21 mouse cellular contexts compared by ENCODE assay signal in the genomic region with DNA sequence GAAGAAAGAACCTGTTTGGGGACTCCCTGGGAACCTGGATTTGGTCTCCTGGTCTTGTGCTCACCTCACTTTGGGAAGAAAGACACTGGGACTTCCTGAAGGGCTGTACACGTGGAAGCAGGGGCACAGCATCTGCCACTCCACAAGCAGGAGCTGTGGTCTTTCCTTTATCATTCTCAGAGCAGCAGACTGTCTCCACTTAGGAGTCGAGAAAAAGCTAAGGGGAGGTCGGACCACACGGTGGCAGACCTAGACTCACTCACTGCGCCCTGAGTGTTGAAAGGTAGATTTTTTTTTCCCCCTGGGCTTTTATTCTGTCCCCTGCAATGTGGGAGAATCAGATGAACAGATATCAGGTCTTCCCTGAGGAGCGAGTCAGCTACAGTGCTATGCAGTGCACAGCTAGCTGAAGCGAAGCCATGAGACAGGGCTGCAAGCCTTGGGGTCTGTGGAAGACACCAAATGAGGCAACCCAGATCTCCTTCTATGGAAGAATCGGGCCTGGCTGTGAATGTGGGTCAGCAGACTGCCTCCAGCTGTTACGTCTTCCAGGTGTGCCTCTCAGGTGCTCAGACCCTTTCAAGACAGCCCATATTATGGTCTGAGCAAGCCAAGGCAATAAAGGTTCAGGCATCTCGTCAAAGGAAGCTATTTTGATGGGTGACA. TPM values are rescaled to one million over a fixed set of nuclear protein-coding genes. Genes with fewer than 3 reads are reported as not detected.
DNase-seq lines count a peak whose midpoint lies in the region; ATAC-seq and TF ChIP-seq lines count a peak whose summit lies in the region.
"Had no signal": no experiment of that assay in that cellular context is flagged by ENCODE, and none has a peak within 500 bp of the region (broad histone marks: within the 10 kb centered on the region; RNA-seq: fewer than 3 reads in every experiment).

No protein-coding gene starts in this region.

- no peak for ATAC-seq in intestine, embryonic 14.5 days (replicated peaks; ENCODE audit: low FRiP score, low TSS enrichment, low read depth)
- no peak for ATAC-seq in intestine, postnatal 0 days
- ATAC-seq in midbrain, embryonic 11.5 days (ENCODE audit: low FRiP score): no peak
- ATAC-seq in midbrain, embryonic 14.5 days (ENCODE audit: low FRiP score, low TSS enrichment): no peak
- ATAC-seq: activated CD4-positive, CD25-positive, alpha-beta regulatory T cell, adult 4 months; forebrain, embryonic 13.5 days; Patski had no signal

- no peak for TF ChIP-seq CTCF in intestine, postnatal 0 days (IDR thresholded peaks at IDR 0.05; ENCODE audit: low read depth)
- TF ChIP-seq CTCF in CH12.LX (conservative IDR thresholded peaks at IDR 0.05 in 1 of 2, IDR thresholded peaks at IDR 0.05 in 1 of 2; ENCODE audit: low read depth in 2 of 2, low read length in 2 of 2): peak in 1 of 2 experiments; percentile 34; a peak in 1 of 4 replicates

- no peak for TF ChIP-seq EP300 in CH12.LX (IDR thresholded peaks at IDR 0.05; ENCODE audit: low read length)

- no peak for TF ChIP-seq POLR2A in CH12.LX (IDR thresholded peaks at IDR 0.05; ENCODE audit: low read depth, low read length)

- DNase-seq in heart, adult 11 months: peak; percentile 58
- no peak for DNase-seq in heart, postnatal 25 days (ENCODE audit: low spot score)
- DNase-seq in intestine, embryonic 14.5 days (ENCODE audit: low spot score): peak; percentile 42
- DNase-seq in midbrain, embryonic 11.5 days (ENCODE audit: low spot score, missing footprints): peak; percentile 69
- no peak for DNase-seq in midbrain, embryonic 14.5 days
- DNase-seq in CH12.LX (ENCODE audit: extremely low read depth): no peak
- DNase-seq: adrenal gland, adult 2 months; adrenal gland, postnatal 25 days; cerebellum, adult 18-20 months; cerebellum, adult 9-11 months; cerebellum, postnatal 36 days; gastrocnemius, adult 2 months; gastrocnemius, postnatal 25 days had no signal

- no peaks in the 10 kb centered on the region for H3K36me3 ChIP-seq in intestine, embryonic 14.5 days (ENCODE audit: control insufficient read depth, insufficient read depth, low read length)
- no peaks in the 10 kb centered on the region for H3K36me3 ChIP-seq in intestine, postnatal 0 days (ENCODE audit: control insufficient read depth, insufficient read depth)
- no peaks in the 10 kb centered on the region for H3K36me3 ChIP-seq in midbrain, embryonic 11.5 days (ENCODE audit: control insufficient read depth, insufficient read depth, low read length)
- no peaks in the 10 kb centered on the region for H3K36me3 ChIP-seq in midbrain, embryonic 14.5 days (ENCODE audit: control insufficient read depth, insufficient read depth, low read length)
- H3K36me3 ChIP-seq in CH12.LX (replicated peaks in 1 of 2; ENCODE audit: control insufficient read depth in 1 of 2, insufficient read depth in 1 of 2, low read length in 1 of 2): no peaks in the 10 kb centered on the region
- H3K36me3 ChIP-seq: embryonic facial prominence, embryonic 13.5 days; hindbrain, embryonic 10.5 days had no signal

- no peaks in the 10 kb centered on the region for H3K4me1 ChIP-seq in intestine, embryonic 14.5 days (replicated peaks; ENCODE audit: control insufficient read depth, insufficient read depth, low read length)
- no peaks in the 10 kb centered on the region for H3K4me1 ChIP-seq in intestine, postnatal 0 days (replicated peaks; ENCODE audit: control insufficient read depth, insufficient read depth, low read length)
- H3K4me1 ChIP-seq in midbrain, embryonic 11.5 days (ENCODE audit: control insufficient read depth, insufficient read depth, low read length): no peaks in the 10 kb centered on the region
- H3K4me1 ChIP-seq in midbrain, embryonic 14.5 days (ENCODE audit: control insufficient read depth, insufficient read depth, low read length): no peaks in the 10 kb centered on the region
- peaks cover 8 to 47% of the 10 kb centered on the region in 2 experiments for H3K4me1 ChIP-seq in CH12.LX (ENCODE audit: control insufficient read depth in 1 of 2, insufficient read depth in 2 of 2)
- H3K4me1 ChIP-seq: forebrain, embryonic 13.5 days had no signal

- WGBS in intestine, embryonic 14.5 days: 69% methylated on average over 10 of the region's 10 CpGs
- 82% methylated on average over 10 of the region's 10 CpGs for WGBS in intestine, postnatal 0 days
- 75% methylated on average over 10 of the region's 10 CpGs for WGBS in midbrain, embryonic 11.5 days
- 80% methylated on average over 10 of the region's 10 CpGs for WGBS in midbrain, embryonic 14.5 days

- in situ Hi-C loops in CH12.LX (cut with MboI; ENCODE audit: low pct_ligation_motif_present, low pct_unique_long_range_greater_than_20kb, low sequenced_read_pairs): loop anchor here (10.0 kb wide), 1 partner anchor 388 kb away; no protein-coding TSS in a partner anchor

- H3K4me3 ChIP-seq in intestine, embryonic 14.5 days (ENCODE audit: low read depth, low read length): no peak overlapping the region
- H3K4me3 ChIP-seq in intestine, postnatal 0 days (ENCODE audit: low read depth, low read length): no peak overlapping the region
- H3K4me3 ChIP-seq in midbrain, embryonic 11.5 days (ENCODE audit: low read depth, low read length): no peak overlapping the region
- H3K4me3 ChIP-seq in midbrain, embryonic 14.5 days (replicated peaks; ENCODE audit: low read depth, low read length): no peak overlapping the region
- H3K4me3 ChIP-seq in CH12.LX (replicated peaks in 1 of 3; ENCODE audit: low read depth in 2 of 3, low read length in 2 of 3, poor library complexity in 1 of 3): no peak overlapping the region
- H3K4me3 ChIP-seq: embryonic facial prominence, embryonic 13.5 days; forebrain, embryonic 13.5 days; gastrocnemius, adult 2 months; hindbrain, embryonic 10.5 days had no signal

- TF ChIP-seq RAD21 in CH12.LX (IDR thresholded peaks at IDR 0.05; ENCODE audit: low read depth, low read length): peak; percentile 32

- dilution Hi-C loops in CH12.LX (cut with MboI; ENCODE audit: extremely low pct_ligation_motif_present, extremely low pct_unique_long_range_greater_than_20kb, low sequenced_read_pairs): no loop called here

- intact Hi-C loops in heart, postnatal 25 days (cut with DNase I): no loop called here

- no peaks in the 10 kb centered on the region for H3K27me3 ChIP-seq in intestine, embryonic 14.5 days (replicated peaks; ENCODE audit: control insufficient read depth, insufficient read depth, low read length)
- H3K27me3 ChIP-seq in intestine, postnatal 0 days (replicated peaks; ENCODE audit: control insufficient read depth, insufficient read depth, low read length): no peaks in the 10 kb centered on the region
- H3K27me3 ChIP-seq in midbrain, embryonic 11.5 days (ENCODE audit: control insufficient read depth, insufficient read depth, low read length): no peaks in the 10 kb centered on the region
- no peaks in the 10 kb centered on the region for H3K27me3 ChIP-seq in midbrain, embryonic 14.5 days (ENCODE audit: control insufficient read depth, insufficient read depth, low read length)
- no peaks in the 10 kb centered on the region for H3K27me3 ChIP-seq in CH12.LX (replicated peaks)
- H3K27me3 ChIP-seq: embryonic facial prominence, embryonic 13.5 days; forebrain, embryonic 13.5 days; Patski had no signal

- no peak overlapping the region for H3K4me2 ChIP-seq in intestine, embryonic 14.5 days (ENCODE audit: low read length)
- H3K4me2 ChIP-seq in intestine, postnatal 0 days (replicated peaks; ENCODE audit: low read depth): no peak overlapping the region
- H3K4me2 ChIP-seq in midbrain, embryonic 11.5 days: no peak overlapping the region
- H3K4me2 ChIP-seq in midbrain, embryonic 14.5 days (ENCODE audit: low read length): no peak overlapping the region
- H3K4me2 ChIP-seq in CH12.LX (ENCODE audit: insufficient read depth, low read depth, poor library complexity, severe bottlenecking): no peak overlapping the region
- H3K4me2 ChIP-seq: embryonic facial prominence, embryonic 13.5 days; forebrain, embryonic 13.5 days; heart, embryonic 11.5 days; hindbrain, embryonic 14.5 days had no signal

- H3K9ac ChIP-seq in intestine, embryonic 14.5 days (ENCODE audit: low read length): no peak overlapping the region
- H3K9ac ChIP-seq in intestine, postnatal 0 days (ENCODE audit: low read depth, low read length): no peak overlapping the region
- H3K9ac ChIP-seq in midbrain, embryonic 11.5 days (ENCODE audit: low read length): no peak overlapping the region
- no peak overlapping the region for H3K9ac ChIP-seq in midbrain, embryonic 14.5 days (replicated peaks; ENCODE audit: low read length)
- H3K9ac ChIP-seq in CH12.LX (ENCODE audit: insufficient read depth, low read depth): no peak overlapping the region
- H3K9ac ChIP-seq: embryonic facial prominence, embryonic 13.5 days; forebrain, embryonic 13.5 days; hindbrain, embryonic 14.5 days had no signal

- no peak overlapping the region for H3K27ac ChIP-seq in intestine, embryonic 14.5 days (ENCODE audit: low read depth)
- no peak overlapping the region for H3K27ac ChIP-seq in intestine, postnatal 0 days (ENCODE audit: low read depth, low read length)
- no peak overlapping the region for H3K27ac ChIP-seq in midbrain, embryonic 11.5 days (ENCODE audit: low read depth, low read length)
- H3K27ac ChIP-seq in midbrain, embryonic 14.5 days (replicated peaks; ENCODE audit: low read depth, low read length): no peak overlapping the region
- H3K27ac ChIP-seq in CH12.LX (ENCODE audit: insufficient read depth, low read depth): no peak overlapping the region
- H3K27ac ChIP-seq: embryonic facial prominence, embryonic 13.5 days; forebrain, embryonic 13.5 days; gastrocnemius, adult 2 months; hindbrain, embryonic 10.5 days; hindbrain, embryonic 14.5 days had no signal

- no peaks in the 10 kb centered on the region for H3K79me2 ChIP-seq in CH12.LX (replicated peaks; ENCODE audit: control insufficient read depth, extremely low read depth, insufficient read depth, poor library complexity, severe bottlenecking)

- no peaks in the 10 kb centered on the region for H3K9me3 ChIP-seq in intestine, embryonic 14.5 days (ENCODE audit: control insufficient read depth, low read length)
- H3K9me3 ChIP-seq in intestine, postnatal 0 days (ENCODE audit: control insufficient read depth): no peaks in the 10 kb centered on the region
- H3K9me3 ChIP-seq in midbrain, embryonic 11.5 days (ENCODE audit: control insufficient read depth, low read length): no peaks in the 10 kb centered on the region
- H3K9me3 ChIP-seq in midbrain, embryonic 14.5 days (ENCODE audit: control insufficient read depth, low read length): no peaks in the 10 kb centered on the region
- no peaks in the 10 kb centered on the region for H3K9me3 ChIP-seq in CH12.LX (replicated peaks; ENCODE audit: low read length)
- H3K9me3 ChIP-seq: embryonic facial prominence, embryonic 13.5 days; forebrain, embryonic 13.5 days; hindbrain, embryonic 10.5 days had no signal

RNA-seq across cellular contexts. Expression of a gene that starts 11.7 kb away (rescaled TPM):
- total RNA-seq in heart, postnatal 25 days (2021): 100 to 1,000 TPM; 390 to 430 TPM
- 6.4 and 6.5 TPM in 2 replicates for polyA plus RNA-seq in intestine, embryonic 14.5 days (2014; fragmentation: Nextera tagmentation; extraction: Ambion mirVana)
- polyA plus RNA-seq in intestine, postnatal 0 days (2015; fragmentation: Nextera tagmentation; extraction: Ambion mirVana): 11.1 and 11.3 TPM in 2 replicates
- 5.1 and 5.3 TPM in 2 replicates for polyA plus RNA-seq in midbrain, embryonic 11.5 days (2014; fragmentation: Nextera tagmentation; extraction: Ambion mirVana)
- 8.9 and 12.3 TPM in 2 replicates for polyA plus RNA-seq in midbrain, embryonic 14.5 days (2014; fragmentation: Nextera tagmentation; extraction: Ambion mirVana)
- total RNA-seq in CH12.LX (2012; rRNA removed) (12.2 and 14.4 TPM in 2 replicates), CH12.LX (2014; rRNA removed) (13.1 and 16.7 TPM in 2 replicates)
- polyA plus RNA-seq in CH12.LX (2012; ENCODE audit: insufficient read length, low read depth): 26.0 and 30.0 TPM in 2 replicates

Comparison
In these comparisons a context has a peak if more than half of its experiments do, and no peak if none do; other contexts are left out.
1. DNase-seq: peak in heart, adult 11 months (single experiment), intestine, embryonic 14.5 days (single experiment) and midbrain, embryonic 11.5 days (single experiment); none in heart, postnatal 25 days (single experiment), midbrain, embryonic 14.5 days (single experiment) and CH12.LX (single experiment).